Mouse (Mus musculus): Measurements from ENCODE around the gene Ager.
A peak's percentile ranks its signal among the peaks of the same experiment; 100 is the strongest.

The Ager gene

DNA sequence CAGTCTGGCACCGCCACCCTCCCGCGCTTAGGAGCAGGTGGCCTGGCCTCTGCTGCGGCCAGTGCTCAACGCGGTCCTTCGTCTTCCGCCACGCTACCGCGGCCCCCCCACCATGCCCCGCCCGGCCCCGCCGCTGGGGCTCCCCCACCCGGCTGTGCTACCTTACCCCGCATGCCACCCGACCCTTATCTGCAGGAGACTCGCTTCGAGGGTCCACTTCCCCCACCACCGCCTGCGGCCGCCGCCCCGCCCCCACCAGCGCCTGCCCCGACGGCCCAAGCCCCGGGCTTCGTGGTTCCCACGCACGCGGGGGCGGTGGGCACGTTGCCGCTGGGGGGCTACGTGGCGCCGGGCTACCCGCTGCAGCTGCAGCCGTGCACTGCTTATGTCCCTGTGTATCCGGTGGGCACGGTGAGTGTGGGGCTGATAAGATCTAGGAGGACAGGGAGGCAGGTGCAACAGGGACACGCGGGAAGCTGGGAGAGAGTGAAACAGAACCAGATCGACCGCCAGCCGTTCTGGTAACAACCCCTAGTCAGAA is 33.2 kb downstream of the Ager start:
- DNase-seq (ENCODE audit: low read depth, low spot score) = no peak

DNA sequence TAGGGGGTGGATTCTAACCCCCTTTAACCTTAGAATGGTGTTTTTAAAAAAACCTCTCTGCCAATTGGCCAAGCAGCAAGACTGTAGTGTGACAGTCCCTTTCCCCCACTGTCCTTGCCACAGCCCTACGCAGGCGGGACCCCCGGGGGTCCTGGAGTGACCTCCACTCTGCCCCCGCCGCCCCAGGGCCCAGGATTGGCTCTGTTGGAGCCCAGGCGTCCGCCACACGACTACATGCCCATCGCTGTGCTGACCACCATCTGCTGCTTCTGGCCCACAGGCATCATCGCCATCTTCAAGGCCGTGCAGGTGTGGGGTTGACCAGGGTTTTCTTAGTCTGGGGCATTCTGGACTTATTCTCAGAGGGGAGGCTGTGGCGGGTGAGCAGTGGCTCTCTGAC is 34.0 kb downstream of the Ager start:
- DNase-seq (ENCODE audit: low read depth, low spot score) = no peak

DNA sequence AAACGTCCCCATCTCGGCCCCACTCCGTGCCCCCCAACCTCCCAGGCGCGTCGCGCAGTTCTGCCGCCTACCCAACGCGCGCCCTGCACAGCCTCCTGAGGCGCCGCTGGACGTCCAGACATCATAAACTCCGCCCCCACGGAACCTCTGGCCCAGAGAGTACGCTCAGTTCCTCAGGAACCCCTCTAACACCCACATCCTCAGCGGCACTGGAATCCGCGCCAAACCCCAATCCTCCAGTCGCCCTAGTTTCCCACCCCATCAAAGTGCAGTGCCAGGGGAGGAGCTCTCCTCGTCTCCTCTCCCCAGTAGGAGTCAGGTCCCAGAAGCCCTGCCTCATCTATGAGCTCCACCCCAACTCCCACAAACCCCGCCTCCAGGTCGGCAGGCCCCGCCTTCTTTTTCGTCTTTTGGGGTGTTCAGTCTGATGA is 34.6 kb downstream of the Ager start:
- DNase-seq (ENCODE audit: low read depth, low spot score) = no peak

DNA sequence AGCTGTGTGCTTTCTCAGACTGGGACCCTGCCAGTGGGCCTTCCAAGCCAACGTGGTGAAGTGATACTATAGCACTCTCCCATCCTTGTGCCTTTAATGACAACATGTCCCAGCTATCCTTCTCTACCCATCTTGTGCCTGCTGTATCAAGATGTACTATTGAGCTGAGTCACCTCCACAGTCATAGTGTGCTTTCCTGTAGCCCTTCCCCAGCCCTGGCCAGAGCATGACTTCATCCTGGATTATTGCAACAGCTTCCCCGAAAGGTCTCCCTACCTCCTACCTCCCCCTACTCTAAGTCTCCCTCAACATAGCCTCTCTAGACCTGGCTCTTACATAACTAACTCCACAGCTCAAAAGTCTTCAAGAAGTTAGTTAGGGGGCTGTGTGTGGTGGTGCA is 38.0 kb downstream of the Ager start:
- DNase-seq (ENCODE audit: low read depth, low spot score) = no peak

DNA sequence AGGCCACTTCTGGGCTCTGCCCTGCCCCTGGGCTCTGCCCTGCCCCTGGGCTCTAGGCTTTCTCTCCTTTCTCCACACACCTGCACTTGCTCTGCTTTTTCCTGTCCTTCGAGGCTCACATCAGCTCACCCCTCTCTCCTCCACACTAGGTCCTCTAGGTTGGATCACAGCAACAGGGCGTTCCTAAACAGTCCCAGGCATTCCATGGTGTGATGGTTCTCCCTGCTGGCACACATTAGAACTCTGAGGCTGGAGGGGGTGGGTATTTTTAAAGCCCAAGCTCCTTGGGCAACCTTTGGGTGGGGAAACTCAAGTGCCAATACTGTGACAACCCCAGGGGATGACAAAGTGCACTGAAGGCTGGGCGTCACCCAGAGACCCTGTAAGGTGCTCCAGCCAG is 39.8 kb downstream of the Ager start:
- no peak for DNase-seq (ENCODE audit: low read depth, low spot score)

DNA sequence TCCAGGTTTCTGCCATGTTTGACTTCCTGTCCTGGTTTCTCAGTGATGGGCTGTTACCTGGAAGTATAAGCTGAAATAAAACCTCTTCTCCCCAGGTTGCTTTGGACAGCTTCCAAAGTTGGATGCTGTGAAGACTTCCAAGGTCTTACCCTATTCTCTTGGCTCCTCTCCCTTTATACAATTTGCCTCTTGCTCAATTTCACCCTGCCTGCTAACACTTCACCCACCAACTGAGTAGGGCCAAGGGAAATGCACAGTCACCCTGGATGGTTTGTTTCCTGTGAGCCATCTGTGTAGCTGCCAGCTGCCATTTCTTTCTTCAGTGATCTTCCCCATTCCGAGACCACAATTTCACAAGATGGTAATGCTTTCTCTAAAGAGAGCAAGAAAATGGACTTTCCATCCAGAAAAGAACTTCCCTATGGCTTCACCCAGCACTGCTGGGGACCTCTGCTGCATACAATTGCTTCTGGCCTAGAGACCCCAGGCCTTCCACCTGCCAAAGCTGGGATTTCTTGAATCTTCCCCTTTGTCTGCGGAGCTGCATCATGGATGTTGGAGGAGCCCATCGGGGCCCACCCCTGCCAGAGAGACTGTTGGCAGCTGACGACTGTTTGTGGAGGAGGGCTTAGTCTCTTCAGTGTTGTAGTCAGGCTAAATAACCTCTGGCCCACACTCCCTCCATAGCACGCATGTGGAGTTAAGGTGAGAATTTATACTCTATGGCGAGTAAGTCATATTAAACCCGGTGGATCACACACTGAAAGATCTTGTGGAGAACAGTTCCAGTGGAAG is 42.0 kb downstream of the Ager start:
- DNase-seq (ENCODE audit: low read depth, low spot score) = no peak

DNA sequence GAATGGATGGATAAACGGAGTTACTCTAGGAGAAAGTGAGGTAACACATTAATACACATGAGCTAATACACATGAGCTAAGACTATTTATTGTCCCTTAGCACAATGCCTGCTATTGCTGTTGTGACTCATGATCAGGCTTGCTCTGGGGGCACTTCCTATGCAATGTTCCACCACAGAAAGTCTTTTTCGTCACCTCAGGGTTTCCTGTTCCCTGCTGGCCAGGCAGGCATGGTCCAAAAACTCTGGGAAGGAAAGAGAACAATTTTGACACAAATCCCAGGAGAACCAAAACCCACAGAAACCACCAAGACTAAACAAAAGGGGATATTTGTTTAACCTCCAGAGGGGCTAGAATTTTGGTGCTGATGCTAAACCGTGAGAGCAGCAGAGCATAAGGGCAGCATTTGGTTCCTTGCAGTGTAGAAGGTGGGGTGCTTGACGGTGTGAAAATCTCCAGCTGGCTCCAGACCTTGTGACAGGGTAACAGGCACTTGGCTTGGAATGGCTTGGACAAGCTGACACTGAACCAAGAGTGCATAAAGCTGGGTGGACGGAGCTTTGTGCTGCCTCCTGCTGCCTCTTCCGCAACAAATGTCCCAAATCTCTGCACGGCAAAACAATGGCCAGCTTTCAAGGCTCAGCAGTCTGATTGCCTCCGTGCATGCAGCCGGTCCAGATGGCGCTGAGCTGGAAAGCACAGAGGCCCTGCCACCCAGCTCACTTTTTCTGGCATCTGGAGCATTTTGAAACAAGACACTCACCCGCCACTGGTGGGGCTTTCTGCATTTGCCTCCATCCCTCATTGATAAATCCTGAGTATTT is 43.3 kb downstream of the Ager start:
- no peak for DNase-seq (ENCODE audit: low read depth, low spot score)

DNA sequence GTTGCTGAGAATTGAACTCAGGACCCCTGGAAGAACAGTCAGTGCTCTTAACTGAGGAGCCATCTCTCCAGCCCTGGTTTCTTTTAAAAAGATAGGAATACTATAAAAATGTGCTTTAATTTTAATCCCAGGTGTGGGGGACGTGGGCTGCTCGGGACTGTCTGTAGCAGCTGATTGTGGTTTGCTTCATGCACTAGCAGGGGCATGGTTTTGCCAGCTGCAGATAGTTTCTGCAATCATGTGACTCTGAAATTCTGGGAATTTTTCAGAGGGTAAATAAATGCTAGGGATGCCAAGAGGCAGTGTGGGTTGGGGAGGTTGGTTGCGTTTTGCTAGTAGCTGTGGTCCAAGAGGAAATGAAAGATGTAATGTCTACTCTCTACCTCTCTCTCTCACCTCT is 44.3 kb downstream of the Ager start:
- DNase-seq (ENCODE audit: low read depth, low spot score) = no peak

DNA sequence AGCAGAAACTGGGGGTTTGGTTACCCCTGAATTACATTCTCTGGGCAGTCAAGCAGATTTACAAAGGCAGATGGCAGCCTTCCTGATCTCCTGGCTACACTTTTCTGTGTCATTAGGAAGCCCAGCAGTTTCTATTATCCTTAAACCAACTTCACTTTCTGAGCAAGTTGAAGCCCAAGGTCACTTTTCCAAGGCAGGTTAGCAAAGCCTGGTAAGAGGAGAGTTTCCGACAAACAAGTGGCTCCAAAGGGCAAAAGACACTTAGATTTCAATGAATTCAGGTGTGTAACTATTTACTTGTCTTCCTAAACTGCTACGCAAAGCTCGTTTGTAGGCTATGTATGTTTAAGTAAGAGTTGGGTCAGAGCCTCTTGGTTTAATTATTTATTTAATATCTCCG is 45.7 kb downstream of the Ager start:
- no peak for DNase-seq (ENCODE audit: low read depth, low spot score)

DNA sequence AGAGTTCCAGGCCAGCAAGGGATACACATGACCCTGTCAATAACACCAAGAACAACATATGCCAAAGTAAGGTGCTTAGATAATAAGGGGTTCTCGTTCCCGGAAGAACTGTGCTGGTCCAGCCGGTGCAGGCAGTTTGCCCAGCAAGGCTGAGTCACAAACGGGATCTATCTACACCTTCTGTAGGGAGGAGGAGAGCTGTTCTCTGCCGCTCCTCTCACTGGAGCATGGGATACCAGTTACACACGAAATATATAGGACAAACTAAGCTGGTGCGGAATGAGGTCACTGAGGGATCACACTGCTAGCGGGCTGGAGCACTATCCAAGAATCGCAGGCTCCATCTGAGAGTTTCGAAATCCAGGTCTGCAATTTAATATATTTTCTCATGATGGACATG is 46.3 kb downstream of the Ager start:
- no peak for DNase-seq (ENCODE audit: low read depth, low spot score)

DNA sequence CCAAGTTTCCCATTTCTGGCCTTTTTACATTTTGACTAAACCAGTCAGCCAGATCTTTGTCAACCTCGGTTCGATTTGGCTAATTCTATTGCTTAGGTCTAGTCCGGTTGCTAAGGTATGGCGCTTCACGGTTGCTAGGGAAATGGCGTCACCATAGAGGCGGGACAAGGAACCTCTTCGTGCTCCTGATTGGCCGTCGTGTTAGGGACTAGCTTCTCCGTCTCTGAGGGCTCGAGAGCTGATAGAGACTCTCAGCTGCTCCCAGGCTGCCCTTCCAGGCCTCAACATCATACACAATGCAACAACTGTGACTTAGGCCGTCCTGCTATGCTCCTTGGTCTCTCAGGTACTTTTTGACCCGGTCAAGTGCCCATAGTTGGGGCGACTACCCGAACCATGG is 46.9 kb downstream of the Ager start, which contains the start of gene Fkbpl:
Gene Fkbpl, plus strand, starts transcription at position 157 of the 400 bp plus-strand sequence.
- peak; percentile 86 for DNase-seq (ENCODE audit: low read depth, low spot score)

DNA sequence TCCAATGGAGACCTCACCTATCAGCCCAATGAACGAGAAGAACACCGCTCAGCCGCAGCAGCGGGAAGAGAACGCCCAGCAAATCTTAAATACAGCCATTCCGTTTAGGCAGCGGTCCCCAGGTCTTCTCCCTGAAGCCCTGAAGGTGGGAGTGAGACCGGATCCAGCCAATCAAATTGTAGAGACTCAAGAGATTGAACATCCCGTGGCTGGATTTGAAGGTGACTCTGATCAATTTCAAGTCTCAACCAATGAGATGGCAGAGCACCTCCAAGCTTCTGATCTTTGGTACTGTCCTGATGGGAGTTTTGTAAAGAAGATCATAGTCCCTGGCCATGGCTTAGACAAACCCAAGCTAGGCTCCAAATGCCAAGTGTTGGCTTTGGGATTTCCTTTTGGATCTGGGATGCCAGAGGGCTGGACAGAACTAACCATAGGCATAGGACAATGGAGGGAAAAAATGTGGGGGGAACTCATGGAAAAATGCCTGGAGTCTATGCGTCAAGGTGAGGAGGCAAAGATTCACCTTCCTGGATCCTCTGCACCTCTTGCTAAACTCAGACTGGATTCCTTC is 47.7 kb downstream of the Ager start:
- DNase-seq (ENCODE audit: low read depth, low spot score) = no peak

DNA sequence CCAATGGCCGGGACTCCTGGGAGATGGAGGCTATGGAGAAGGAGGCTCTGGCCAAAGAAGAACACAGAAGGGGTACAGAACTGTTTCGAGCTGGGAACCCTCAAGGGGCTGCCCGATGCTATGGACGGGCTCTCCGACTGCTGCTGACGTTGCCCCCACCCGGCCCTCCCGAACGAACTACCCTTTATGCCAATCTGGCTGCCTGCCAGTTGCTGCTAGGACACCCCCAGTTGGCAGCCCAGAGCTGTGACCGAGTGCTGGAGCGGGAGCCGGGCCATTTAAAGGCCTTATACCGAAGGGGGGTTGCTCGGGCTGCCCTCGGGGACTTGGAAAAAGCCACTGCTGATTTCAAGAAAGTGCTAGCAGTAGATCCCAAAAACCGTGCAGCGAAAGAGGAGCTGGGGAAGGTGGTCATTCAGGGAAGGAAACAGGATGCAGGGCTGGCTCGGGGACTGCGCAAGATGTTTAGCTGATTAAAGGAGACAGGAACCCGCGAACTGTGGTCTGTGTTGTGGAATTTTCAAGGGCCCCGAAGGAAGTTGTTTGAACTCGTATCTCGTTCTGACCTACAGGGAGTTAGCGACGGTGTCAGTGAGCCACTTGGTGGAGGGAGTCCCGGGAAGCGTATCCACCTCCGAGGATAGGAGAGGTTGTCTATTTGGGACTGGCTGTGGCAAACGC is 48.3 kb downstream of the Ager start:
- DNase-seq (ENCODE audit: low read depth, low spot score) = no peak

DNA sequence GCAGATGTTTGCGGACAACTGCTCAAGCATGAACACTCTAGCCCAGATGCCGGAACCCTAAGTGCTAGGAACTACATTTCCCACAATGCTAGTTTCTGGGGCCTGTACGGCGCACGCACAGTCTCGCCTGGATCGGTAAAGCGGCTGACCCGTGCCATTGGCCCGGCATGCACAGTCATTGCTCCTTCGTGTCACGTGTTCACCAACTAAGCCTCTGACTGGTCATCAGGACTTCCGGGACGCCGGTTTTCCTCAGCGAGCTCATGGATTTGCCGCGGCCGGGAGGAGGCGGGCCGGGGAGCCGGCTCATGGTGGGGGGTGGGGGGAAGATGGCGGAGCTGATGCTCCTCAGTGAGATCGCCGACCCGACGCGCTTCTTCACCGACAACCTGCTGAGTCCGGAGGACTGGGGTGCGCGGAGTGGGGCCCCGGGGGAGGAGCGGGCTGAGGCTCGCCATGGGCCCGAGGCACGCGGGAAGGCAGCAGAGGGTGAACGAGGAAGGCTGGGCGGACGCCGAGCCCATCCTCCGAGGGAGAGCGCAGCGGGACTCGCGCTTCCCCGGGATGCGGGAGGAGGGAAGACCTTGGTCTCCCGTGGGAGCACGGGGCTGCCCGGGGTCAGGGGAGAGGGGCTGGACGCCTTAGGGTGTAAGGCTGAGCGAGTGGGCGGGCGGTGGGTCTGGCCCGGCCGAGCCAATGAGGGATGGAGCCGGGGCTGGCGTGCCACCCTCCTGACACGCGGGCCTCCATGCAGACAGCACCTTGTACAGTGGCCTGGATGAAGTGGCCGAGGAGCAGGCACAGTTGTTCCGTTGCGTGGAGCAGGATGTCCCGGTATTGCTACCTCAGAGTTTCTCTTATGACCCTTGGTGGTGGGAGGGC is 49.5 kb downstream of the Ager start, which contains the start of gene Atf6b:
Gene Atf6b, plus strand, starts transcription at position 241 of the 882 bp plus-strand sequence.
- peak; percentile 91 for DNase-seq (ENCODE audit: low read depth, low spot score)

DNA sequence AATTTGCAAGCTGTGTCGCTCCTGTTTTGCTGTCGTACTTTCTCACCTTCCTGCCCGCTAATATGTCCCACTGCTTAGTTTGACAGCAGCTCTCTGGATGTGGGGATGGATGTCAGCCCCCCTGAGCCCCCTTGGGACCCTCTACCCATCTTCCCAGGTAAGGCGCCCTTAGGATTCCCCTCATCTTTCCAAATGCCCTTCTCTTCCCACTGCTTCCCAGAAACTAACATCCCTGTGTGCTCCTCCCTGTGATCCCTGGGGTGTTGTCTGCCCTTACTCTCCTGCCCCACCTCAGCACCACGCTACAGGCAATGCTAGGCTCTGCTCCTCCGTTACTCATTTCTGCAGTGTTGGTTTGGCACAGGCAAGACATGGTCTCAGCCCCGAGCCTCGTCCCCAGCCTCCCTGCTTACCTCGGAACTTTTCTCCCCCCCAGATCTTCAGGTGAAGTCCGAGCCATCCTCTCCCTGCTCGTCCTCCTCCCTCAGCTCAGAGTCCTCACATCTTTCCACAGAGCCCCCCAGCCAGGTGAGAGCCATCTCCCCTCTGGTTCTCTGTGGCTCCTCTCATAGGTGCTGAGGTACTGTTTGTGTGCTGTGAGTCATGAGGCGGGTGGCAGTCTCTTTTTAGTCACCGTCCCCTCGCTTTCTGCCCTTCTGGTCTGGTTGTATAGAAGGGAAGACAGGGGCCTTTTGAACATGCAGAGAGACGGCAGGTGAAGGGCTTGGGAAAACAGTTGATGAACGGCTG is 50.7 kb downstream of the Ager start:
- DNase-seq (ENCODE audit: low read depth, low spot score) = no peak

DNA sequence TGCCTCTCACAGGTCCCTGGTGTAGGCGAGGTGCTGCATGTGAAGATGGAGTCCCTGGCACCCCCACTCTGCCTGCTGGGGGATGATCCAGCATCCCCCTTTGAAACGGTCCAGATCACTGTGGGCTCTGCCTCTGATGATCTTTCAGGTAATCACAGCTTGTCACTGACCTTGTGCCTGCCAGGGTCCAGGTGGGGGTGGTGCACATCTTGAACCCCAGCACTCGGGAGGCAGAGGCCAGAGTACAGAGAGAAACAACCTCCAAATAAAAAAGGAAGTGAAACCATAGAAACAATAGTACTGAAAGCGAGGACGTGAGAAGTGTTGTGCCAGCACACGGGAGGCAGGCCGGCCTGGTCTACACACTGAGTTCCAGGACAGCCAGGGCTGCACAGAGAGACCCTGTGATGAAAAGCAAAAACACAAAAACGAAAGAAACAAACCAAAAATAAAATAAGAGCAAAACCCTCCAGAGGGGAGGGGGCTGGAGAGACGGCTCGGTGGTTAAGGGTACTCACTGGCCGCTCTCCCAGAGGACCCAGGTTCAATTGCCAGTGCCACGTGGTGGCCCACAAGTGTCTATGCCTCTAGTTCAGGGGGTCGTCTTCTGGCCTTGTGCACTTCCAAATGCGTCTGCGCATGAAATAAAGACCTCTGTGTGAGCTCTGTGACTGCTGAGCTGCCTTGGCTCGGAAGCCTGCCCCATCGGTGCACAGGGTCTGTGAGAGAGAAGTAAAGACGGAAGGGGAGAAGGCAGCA is 51.6 kb downstream of the Ager start:
- no peak for DNase-seq (ENCODE audit: low read depth, low spot score)
